Mouse (Mus musculus) hindbrain, postnatal 0 days (tissue): Measurements from ENCODE around the gene Ing2. TPM values are rescaled to one million over a fixed set of nuclear protein-coding genes. Genes with fewer than 3 reads are reported as not detected.

Source experiments
- ATAC-seq: fragments of 200-750 bp; cut with Nextera tagmentation; 2 replicates; pipeline ENCODE4 v1.8.0; 2017; ENCODE audit warnings: mild to moderate bottlenecking, moderate TSS enrichment, moderate library complexity
- DNase-seq: peaks from one replicate; pipeline ENCODE4 v3.0.0-alpha.2; 2015; ENCODE audit warnings: low spot score
- H3K27ac ChIP-seq: fragments of 300-500 bp; sonication (generic); 2 replicates; pipeline ENCODE4 v1.5.1; 2014; ENCODE audit warnings: mild to moderate bottlenecking
- H3K27me3 ChIP-seq: fragments of 300-500 bp; sonication (generic); 2 replicates; pipeline ENCODE4 v1.6.1; 2014; ENCODE audit warnings: low read length, mixed read lengths; ENCODE audit not compliant: insufficient read depth
- H3K36me3 ChIP-seq: fragments of 300-500 bp; sonication (generic); 2 replicates; pipeline ENCODE4 v1.6.1; 2014; ENCODE audit warnings: low read length, mixed read lengths; ENCODE audit not compliant: insufficient read depth
- H3K4me1 ChIP-seq: fragments of 300-500 bp; sonication (generic); 2 replicates; pipeline ENCODE4 v1.6.1; 2014; ENCODE audit warnings: antibody characterized with exemption, low read length, mixed read lengths; ENCODE audit not compliant: insufficient read depth
- H3K4me2 ChIP-seq: fragments of 300-500 bp; sonication (generic); 2 replicates; pipeline ENCODE4 v1.6.1; 2014; ENCODE audit warnings: low read depth, mild to moderate bottlenecking, low read length, moderate library complexity, mixed read lengths
- H3K4me3 ChIP-seq: fragments of 300-500 bp; sonication (generic); 2 replicates; pipeline ENCODE4 v1.5.1; 2014; ENCODE audit warnings: low read length
- H3K9ac ChIP-seq: fragments of 300-500 bp; sonication (generic); replicated peaks from 2 replicates; pipeline ENCODE4 v1.6.1; 2014; ENCODE audit warnings: mild to moderate bottlenecking, low read length, moderate library complexity, mixed read lengths
- H3K9me3 ChIP-seq: fragments of 300-500 bp; sonication (generic); 2 replicates; pipeline ENCODE4 v1.6.1; 2016; ENCODE audit warnings: low read length, mixed read lengths
- CTCF ChIP-seq: IDR thresholded peaks from 2 replicates; pipeline ENCODE4 v1.5.1; 2016; ENCODE audit warnings: antibody characterized with exemption, control low read depth, low read depth
- WGBS: fragments of 180-500 bp; shearing (Covaris S2); extraction: QIAGEN DNeasy Blood & Tissue Kit; methylation state at CpG from one replicate; pipeline ENCODE4 v1.1.7; 2014; 5-methylcytosine and 5-hydroxymethylcytosine counted together
- polyA plus RNA-seq: library from polyadenylated mRNA; unstranded; fragments of >200 nt; fragmentation: Nextera tagmentation; extraction: Ambion mirVana; gene quantifications from 2 replicates; pipeline ENCODE4 v1.2.1, GENCODE M21; 2015
- total RNA-seq: library from RNA; depleted of rRNA; stranded (reverse); fragments of >200 nt; gene quantifications from 2 replicates; pipeline ENCODE4 v1.2.3, GENCODE M21; 2014; rRNA removed

The Ing2 gene
- 5.2 and 6.1 TPM in 2 replicates for total RNA-seq
- polyA plus RNA-seq, result 8.4 and 9.6 TPM in 2 replicates

DNA sequence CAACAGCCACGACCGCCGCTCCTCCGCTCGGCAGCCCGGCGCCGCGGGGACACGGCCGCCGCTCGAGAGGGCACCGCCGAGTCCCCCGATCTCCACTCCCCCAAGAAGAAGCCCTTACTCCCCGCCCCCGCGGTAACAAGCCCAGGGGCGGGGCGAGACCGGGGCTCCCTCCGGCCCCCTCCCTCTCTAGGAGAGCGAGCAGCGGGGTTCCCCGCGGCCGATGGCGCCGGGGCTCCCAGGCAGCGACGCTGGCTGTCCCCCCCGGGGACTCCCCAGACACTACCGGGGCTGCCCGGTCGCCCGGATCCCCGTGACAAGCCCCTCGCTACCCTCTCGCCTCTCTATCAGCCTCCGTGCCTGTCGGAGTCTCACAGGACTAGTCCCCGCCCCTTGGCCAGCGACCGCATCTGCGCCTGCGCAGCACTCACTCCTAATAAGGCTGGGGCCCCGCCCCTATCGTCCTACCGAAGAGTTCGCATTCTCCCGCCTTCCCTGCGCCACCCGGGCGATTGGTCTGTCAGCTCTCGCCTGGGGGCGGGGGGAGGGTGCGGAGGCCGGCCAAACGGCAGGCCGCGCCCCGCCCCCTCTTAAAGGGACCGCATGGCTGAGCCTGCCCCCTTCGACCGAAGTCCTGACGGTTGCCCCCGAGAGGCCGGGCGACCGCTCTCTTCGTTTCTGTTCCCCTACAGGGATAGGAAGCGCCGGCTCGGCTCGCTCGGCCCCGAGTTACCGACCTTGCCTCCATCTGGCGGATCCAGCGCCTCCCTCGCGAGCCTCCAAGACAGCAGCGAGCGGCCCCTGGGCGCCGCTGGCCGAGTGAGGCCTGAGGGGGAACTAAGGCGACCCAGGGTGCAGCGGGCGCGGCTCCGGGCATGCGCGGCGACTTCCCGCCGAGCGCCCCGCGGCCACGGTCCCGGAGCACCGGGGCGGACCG, at the start of gene Ing2:
Gene Ing2 (minus strand): TSS at position 780 of the 934 bp plus-strand sequence.
- no peak; the same call in 1 of the 2 replicates for TF ChIP-seq CTCF
- Histone ChIP-seq H3K9ac (peak within 1 kb of the TSS; percentile 80), H3K4me1 (no peaks in the 10 kb centered on the region), H3K27ac (peak within 1 kb of the TSS; percentile 86), H3K27me3 (no peaks in the 10 kb centered on the region), H3K4me3 (peak within 1 kb of the TSS; percentile 99), H3K36me3 (no peaks in the 10 kb centered on the region), H3K4me2 (peak within 1 kb of the TSS; percentile 62), H3K9me3 (no peaks in the 10 kb centered on the region)
- under 1% methylated on average over 85 of the region's 106 CpGs for whole genome bisulfite sequencing
- DNase-seq, result peak; percentile 100
- ATAC-seq, result peak; percentile 94

DNA sequence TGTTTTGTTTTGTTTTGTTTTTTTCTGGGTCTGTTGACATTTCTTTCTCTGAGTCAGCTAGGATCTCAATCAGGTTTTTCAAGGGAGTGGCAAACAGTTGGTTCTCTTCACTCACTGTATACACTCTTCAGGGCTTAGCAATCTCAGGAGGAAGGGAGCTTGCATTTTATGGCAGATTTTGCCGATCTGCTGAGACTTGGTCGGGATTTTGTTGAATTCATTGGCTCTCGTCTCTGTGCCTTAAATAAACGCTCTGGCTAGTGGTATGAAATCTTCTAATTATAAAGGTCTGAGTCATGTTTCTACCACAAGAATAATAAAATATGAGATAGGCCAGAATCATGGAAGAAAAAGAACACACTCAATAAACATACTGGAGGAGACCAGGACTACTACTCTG, 46.3 kb upstream of the Ing2 start:
- no peaks in the 10 kb centered on the region for H3K4me1 ChIP-seq
- no peak overlapping the region for H3K4me3 ChIP-seq
- no peak for TF ChIP-seq CTCF
- H3K4me2 ChIP-seq, result no peak overlapping the region
- ATAC-seq (no peak), DNase-seq (no peak)
- no peaks in the 10 kb centered on the region for H3K36me3 ChIP-seq
- WGBS, result 77% methylated on average over 4 of the region's 4 CpGs
- H3K27ac ChIP-seq, result no peak overlapping the region
- H3K9me3 ChIP-seq, result no peaks in the 10 kb centered on the region
- no peaks in the 10 kb centered on the region for H3K27me3 ChIP-seq
- H3K9ac ChIP-seq, result no peak overlapping the region

- peak; percentile 9; the same call in 1 of the 2 replicates for TF ChIP-seq CTCF
- Histone ChIP-seq H3K9me3 (no peaks in the 10 kb centered on the region), H3K27me3 (no peaks in the 10 kb centered on the region), H3K36me3 (no peaks in the 10 kb centered on the region), H3K4me1 (0 out of 2 replicates have a peak, but pooled peaks cover 3% of the 10 kb centered on the region), H3K4me2 (peak overlapping the region; percentile 11; the same call in 1 of the 2 replicates), H3K27ac (no peak overlapping the region), H3K9ac (no peak overlapping the region), H3K4me3 (no peak overlapping the region)
- ATAC-seq (no peak), DNase-seq (peak; percentile 61)
- 26% methylated on average over 11 of the region's 11 CpGs for WGBS
Observed at GRCm38 (mm10) chr8:47718641-47719040, 43.3 kb upstream of the Ing2 start.

- H3K36me3 ChIP-seq, result peaks cover 14% of the 10 kb centered on the region
- H3K4me3 ChIP-seq, result peak within 1 kb of the TSS; percentile 93
- H3K9ac ChIP-seq, result peak within 1 kb of the TSS; percentile 89
- H3K4me1 ChIP-seq, result 0 out of 2 replicates have a peak, but pooled peaks cover 3% of the 10 kb centered on the region
- ATAC-seq (peak; percentile 96), DNase-seq (peak; percentile 98)
- H3K9me3 ChIP-seq, result no peaks in the 10 kb centered on the region
- peak within 1 kb of the TSS; percentile 93 for H3K27ac ChIP-seq
- WGBS, result under 1% methylated on average over 99 of the region's 114 CpGs
- H3K27me3 ChIP-seq, result no peaks in the 10 kb centered on the region
- peak within 1 kb of the TSS; percentile 78 for H3K4me2 ChIP-seq
- no peak for TF ChIP-seq CTCF
Observed at GRCm38 (mm10) chr8:47713761-47714745, 38.7 kb upstream of the Ing2 start, which contains the start of gene Cdkn2aip. TSS of gene Cdkn2aip (minus strand) at chr8:47713932.

- Histone ChIP-seq H3K36me3 (peaks cover 14% of the 10 kb centered on the region), H3K4me2 (peak overlapping the region; percentile 78), H3K27me3 (no peaks in the 10 kb centered on the region), H3K9me3 (no peaks in the 10 kb centered on the region), H3K4me3 (peak overlapping the region; percentile 93), H3K27ac (peak overlapping the region; percentile 93), H3K4me1 (0 out of 2 replicates have a peak, but pooled peaks cover 3% of the 10 kb centered on the region), H3K9ac (peak overlapping the region; percentile 89)
- DNase-seq (peak; percentile 49), ATAC-seq (peak; percentile 54)
- no peak; the same call in 1 of the 2 replicates for TF ChIP-seq CTCF
- under 1% methylated on average over 44 of the region's 44 CpGs for WGBS
Observed at GRCm38 (mm10) chr8:47713171-47713663, 37.9 kb upstream of the Ing2 start.

DNA sequence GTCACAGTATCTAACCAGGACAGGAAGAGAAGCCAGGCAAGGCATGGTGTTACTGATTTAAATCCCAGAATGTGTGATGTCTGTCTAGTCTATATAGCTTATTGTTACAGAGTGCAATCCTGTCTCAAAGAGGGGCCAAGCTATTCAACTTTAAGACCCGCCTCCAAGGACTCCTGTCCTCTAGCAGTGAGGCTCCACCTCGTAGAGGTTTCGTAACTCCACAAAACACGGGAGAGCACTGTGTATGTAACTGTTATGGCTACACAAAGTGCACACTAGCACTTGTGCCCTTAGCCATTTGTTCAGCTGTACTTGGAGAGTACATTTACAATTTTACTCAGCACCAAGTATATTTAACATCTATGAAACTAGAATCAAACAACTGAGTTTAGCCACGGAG, 32.8 kb upstream of the Ing2 start:
- Histone ChIP-seq H3K9ac (no peak overlapping the region), H3K9me3 (no peaks in the 10 kb centered on the region), H3K36me3 (peaks cover 17% of the 10 kb centered on the region), H3K27me3 (no peaks in the 10 kb centered on the region), H3K4me2 (no peak overlapping the region), H3K27ac (no peak overlapping the region), H3K4me1 (no peaks in the 10 kb centered on the region), H3K4me3 (no peak overlapping the region)
- ATAC-seq, result no peak
- WGBS, result 87% methylated on average over 5 of the region's 5 CpGs
- no peak for DNase-seq
- TF ChIP-seq CTCF, result no peak
